Mouse (Mus musculus) brain, embryonic 14.5 days (tissue): ENCODE data around the gene Spata7.

Source experiments
- CTCF ChIP-seq: fragments of 200-500 bp; IDR thresholded peaks from 2 replicates; pipeline ENCODE4 v1.5.1; 2012; ENCODE audit warnings: inconsistent platforms, mild to moderate bottlenecking, moderate library complexity, borderline replicate concordance; ENCODE audit not compliant: insufficient read depth, insufficient read length; ENCODE audit errors: extremely low read depth
- POLR2A ChIP-seq: fragments of 200-500 bp; IDR thresholded peaks from 2 replicates; pipeline ENCODE4 v1.6.1; 2012; ENCODE audit warnings: mild to moderate bottlenecking, inconsistent platforms, borderline replicate concordance; ENCODE audit not compliant: poor library complexity, insufficient read depth, insufficient read length, severe bottlenecking; ENCODE audit errors: extremely low read depth

DNA sequence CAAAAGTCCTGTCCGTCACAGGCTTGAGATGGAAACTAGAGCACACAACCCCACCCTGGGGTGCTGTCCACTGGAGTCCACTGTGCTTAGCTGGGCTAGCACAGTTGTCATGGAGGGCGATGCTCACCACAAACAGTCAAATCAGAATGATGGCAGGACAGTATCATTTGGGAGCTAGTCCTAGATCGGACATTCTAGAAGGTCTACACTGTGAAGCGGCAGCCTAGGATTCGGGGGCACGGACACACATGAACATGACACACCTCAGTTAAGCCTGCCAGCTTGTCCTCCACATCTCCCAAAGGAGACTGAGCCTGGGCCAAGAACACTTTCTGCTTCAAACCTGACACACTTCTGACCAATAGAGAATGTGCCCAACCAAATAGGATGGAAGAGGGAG, 48.9 kb downstream of the Spata7 start:
- no peak for TF ChIP-seq CTCF
- no peak for TF ChIP-seq POLR2A
